Mouse (Mus musculus) ZHBTc4 (cell line): ENCODE measurements around the gene Rin3.
A peak's percentile ranks its signal among the peaks of the same experiment; 100 is the strongest.
"Not testable (repeated sequence)": the region's sequence is repeated elsewhere in the genome, so short reads cannot be mapped to it uniquely, and the experiment has no call there.

Source experiments
- DNase-seq: peaks from one replicate; pipeline ENCODE4 v3.0.0-alpha.2; 2011; ENCODE audit warnings: low read depth, low spot score

Gene Rin3

DNA sequence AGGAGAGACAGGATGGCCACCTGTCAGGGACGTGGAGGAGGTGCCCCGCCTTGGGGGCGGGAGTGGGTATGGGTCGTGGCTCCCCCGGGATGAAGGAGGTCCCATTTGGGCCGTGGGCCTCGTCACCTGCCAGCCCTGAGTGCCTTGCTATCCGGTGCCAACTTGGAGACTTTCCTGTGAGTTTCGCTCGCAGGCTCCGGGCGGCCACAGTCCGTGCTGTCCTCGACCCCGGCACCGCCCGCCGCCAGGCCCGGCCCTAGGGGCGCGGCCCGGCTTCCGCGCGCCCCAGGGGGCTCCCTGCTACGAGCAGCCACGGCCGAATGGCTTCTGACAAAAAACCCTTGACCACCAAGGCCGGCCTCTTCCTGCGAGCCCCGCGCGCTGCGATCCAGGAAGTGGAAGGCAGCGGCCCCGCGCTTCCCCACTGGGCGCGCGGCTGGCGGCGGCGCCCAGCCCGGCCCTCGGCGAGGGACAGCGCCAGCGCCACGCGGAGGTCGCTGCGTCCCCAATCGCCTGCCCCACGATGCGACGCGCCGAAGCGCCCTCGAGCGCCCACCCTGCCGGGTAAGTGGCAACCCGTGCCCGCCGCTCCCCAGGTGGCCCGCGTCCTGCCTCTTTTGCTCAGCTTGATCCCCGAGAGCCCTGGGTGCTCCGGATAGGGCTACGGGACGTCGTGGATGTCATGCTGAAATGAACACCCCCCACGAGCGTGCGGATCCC, at the start of gene Rin3:
Gene Rin3 (plus strand): TSS at position 286 of the 720 bp plus-strand sequence.
- peak; percentile 50 for DNase-seq

DNA sequence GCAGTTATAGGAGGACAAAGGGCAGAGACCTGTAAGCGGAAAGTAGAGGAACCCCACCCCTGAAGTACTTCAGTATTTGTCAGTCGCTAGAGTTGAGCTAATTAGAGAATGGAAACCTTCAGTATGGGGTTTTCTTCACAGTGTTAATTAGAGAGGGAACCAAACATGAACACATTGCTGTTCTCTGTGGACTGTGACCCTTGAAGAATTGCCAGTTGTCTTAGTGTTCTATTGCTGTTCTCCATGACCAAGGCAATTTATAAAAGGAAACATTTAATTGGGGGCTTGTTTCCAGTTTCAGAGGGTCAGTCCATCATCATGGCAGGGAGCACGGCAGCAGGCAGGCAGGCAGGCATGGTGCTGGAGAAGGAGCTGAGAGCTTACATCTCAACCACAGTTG, 47.3 kb upstream of the Rin3 start:
- no peak for DNase-seq

DNA sequence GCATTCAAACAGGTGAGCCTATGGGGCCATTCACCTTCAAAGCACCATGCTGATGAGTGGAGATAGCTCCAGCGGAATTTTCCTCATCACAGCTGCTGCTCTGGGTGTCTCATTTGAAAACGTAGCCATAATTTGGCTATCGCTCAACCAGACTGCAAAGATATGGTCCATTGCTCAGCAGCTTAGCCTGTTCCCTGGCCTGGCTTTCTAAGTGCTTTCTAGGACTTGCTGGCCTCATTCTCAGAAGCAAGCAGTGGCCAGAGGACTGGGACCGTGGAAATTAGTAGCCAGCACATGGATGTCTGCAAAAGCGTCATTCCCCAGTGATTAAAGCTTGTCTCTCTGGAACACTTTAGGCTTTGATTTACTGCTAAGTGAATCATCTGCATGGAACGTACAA, 46.5 kb upstream of the Rin3 start:
- DNase-seq, result no peak

DNA sequence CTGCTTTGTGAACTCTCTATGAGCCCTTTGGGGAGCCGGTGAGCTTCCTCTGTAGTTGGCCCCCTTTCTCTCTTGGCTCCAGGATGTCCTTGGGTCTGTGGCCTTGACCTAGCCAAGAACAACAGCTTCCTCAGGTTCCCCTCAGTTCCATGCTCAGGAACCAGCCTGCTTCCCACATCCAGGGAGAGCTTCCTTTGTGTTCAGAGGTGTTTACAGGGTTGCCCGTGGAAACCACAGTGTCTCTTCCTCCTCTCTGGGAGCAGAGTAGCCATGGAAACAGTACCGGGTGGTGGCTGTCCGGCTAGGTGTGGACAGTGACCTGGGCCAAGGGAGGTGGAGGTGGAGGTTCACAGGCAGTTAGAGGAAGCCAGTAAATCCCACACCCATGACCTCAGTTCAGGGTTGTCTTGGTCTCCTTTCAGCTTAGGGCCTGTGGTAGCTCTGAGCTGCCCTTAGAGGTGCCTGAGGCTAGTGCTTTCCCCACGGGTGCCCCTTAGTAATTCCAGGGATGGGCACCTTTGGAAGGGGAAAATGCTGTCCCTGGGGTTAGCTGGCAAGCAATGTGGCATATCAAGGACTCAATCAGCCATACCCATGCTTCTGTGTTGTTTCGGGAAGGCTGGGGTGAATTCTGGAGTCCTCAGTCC, 40.6 kb upstream of the Rin3 start:
- DNase-seq, result peak; percentile 30

DNA sequence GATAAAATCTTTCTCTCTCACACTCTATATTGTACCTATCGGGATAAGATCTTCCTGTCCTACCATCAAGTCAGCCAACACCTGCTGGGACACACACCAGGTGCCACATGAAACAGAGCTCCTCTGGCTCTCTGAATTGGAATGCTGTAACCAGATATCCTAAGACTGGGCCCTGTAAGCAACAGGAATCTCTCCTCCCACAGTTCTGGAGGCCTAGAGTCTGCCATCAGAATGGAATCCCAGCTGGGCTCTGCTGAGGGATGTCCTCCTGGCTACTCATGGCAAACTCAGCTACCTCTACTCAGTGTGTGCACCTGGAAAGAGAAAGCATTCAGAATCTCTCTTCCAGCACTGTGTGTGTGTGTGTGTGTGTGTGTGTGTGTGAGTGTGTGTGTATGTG, 38.9 kb upstream of the Rin3 start:
- DNase-seq, result peak; percentile 14

DNA sequence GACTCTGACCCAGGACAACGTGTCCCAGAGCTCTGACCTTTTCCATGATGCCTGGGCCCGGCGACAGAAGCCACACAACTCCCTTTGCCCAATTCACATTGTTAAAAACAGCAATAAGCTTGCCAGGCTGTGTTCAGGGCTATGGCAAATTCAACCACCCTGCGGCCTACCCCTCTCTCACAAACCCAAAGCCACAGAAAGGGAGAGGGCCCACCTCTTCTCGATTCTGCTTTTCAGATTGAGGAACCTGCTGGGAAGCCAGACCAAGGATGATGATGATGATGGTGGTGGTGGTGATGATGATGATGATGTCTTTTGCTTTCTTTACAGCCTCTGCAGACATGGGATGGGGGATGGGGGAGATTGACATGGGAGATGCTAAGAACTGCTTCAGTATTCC, 36.6 kb upstream of the Rin3 start:
- DNase-seq, result no peak

DNA sequence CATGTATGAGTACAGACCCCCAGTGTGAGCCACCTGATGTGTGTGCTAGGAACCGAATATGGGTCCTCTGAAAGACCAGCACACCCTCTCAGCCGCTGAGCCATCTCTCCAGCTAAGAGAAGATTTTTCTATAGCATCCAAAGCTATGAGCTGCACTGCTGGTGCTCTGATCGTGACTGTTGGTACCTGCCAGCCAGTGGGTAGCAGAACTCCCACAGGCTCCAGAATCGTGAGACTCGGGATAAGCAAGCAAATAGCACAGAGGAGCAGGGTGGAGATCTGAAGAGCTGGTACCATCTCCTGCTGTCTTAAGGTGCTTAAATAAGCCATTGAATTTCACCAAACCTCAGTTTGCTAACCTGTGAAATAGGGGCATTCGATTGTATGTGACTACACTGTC, 34.7 kb upstream of the Rin3 start:
- no peak for DNase-seq

DNA sequence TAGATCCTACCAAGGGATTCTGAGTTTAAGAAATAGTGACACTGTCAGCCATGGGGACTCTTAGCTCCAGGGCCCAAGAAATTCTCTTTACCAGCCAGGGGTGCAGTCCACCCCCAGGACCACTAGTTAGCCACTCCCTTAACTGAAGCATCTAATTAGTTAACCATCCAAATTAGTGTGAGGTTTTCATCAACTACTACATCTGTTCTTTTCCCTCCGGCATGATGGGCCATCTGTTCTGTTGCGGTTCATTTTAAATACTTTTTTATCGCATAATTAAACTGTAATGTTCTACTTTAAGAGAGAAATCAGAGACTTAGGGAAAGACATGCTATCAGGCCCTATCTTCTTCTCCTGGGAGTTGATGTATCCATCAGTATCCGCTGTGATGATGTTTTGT, 32.5 kb upstream of the Rin3 start:
- DNase-seq, result no peak

DNA sequence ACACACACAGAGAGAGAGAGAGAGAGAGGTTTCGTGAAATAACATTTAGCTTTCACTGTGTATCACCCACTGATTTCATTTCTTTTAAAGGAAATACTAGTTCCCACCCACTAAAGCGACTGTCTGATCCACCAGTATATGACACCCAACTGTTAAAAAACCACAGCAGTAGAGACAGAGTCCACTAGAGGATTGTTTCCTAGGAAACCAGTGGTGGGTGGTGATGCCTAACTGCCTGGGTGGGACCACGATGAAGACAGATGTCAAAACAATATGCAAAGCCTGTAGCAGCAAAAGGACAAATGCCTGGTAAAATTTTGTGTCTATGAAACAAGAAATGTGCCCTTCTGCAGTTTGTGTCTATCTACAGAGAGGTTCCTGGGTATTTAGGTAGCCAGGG, 31.8 kb upstream of the Rin3 start:
- DNase-seq, result no peak

DNA sequence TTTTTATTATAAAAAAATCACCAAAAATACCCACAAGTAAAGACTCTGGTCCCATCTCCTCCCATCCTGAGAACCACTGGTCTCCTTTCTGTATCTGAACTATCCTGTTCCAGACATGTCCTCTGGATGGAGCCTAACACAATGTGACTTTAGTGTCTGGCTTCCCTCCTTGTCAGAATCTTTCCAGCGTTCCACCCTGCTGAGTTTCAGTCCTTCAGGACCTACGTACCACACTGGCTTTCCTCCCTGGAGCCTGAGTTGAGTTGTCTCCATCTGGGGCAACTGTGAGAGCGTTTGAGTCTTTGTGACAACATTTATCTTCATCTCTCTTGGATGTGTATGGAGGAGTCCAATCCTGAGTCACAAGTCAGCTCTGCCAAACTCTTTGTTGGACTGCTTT, 30.9 kb upstream of the Rin3 start:
- DNase-seq, result no peak

DNA sequence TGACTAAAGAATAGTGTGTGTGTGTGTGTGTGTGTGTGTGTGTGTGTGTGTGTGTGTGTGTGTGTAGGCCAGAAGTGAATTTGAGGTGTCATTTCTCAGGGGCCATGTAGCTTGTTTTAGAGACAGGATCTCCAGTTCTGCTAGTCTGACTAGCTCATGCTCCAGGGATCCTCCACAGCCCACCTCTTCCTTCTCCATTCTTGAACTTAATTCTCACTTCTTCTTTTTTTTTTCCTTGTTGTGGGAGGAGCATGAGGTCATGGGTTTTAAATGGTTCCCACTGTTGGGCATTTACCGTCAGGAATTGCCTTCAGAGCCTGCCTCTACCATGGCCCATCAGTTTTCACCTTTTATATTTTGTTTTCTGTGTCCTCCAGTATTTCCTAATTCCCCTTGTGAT, 30.3 kb upstream of the Rin3 start:
- no peak for DNase-seq

DNA sequence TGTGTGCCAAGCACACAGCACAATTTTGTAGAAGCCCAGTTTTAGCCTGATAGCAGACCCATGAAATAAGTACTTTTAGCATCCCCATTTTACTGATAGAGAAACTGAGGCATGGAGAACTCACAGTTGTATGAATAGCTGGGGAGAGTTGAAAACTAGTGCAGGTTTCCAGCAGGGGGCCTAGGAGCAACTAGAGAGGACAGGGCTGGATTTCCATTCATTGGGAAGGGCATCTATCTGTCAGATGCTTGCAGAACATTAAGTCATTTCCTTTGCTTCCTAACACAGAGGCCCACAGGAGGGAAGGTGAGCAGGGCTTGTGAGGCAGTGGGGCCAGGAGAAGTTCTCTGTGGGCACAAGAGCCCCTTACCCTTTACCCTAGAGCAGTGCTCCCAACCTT, 27.8 kb upstream of the Rin3 start:
- no peak for DNase-seq

DNA sequence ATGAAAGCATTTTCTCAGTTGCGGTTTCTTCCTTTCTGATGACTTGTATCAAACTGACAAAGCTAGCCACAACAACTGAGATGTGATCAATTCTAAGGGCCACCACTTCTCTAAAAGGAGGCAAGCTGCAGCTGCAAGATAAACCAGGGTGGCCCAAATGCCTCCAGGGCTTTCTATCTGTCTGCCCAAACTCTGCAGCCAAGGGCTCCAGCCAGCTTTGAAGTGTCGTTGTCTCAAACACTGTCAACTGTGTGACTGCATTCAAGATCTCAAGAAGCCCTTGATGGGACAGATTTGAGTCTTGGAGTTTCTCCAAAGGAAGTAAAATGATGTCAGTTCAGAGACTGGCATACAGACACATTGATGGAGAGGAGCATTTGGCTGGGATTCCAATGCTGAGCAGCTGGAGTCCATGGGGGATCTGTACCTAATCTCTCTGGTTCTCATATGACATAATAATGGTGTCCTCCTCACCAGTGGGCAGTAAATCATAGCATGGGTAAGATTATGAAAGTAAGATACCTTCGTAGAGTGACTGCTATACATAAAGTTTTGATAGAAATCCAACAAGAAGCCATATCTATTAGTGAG, 24.2 kb upstream of the Rin3 start:
- DNase-seq, result no peak

DNA sequence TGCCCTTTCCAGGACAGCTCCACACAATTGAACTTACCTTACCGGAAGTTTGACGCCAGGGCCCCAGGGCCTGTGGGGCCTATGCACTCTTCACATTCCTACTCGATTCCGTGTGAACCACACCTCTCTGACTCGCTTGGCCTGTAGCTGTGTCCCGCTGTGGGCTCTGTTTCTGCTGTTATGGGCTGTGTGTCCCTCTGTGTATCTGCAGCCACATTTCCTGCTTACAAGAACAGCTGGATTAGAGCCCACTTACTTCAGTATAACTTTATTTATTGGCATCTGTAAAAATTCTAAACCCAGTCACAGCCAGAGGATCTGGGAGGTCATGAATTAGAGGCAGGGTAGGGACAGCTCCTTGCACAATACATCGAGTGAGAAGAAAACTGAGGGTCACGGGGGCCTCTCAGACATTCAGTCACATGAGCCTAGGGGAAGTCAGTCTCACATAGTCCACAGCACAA, 20.9 kb upstream of the Rin3 start:
- DNase-seq, result peak; percentile 88

DNA sequence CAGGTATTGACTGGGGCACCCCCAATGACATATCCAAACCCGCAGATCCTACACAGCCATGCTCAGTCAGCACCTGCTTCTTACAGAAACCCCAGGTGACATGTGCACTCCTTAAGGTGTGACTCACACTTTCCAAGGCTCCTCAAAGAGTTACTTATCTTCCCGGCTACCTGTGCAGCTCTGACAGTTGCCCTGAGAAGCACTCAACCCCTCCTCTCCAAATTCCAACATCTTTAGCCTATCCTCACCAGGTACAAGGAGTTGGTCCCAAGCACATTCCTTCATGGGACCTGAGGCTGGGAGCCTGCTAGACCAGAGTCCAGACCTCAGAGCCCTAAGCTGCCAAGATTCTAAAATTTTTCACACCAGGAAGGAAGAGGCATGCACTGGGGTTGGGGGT, 20.0 kb upstream of the Rin3 start:
- no peak for DNase-seq

DNA sequence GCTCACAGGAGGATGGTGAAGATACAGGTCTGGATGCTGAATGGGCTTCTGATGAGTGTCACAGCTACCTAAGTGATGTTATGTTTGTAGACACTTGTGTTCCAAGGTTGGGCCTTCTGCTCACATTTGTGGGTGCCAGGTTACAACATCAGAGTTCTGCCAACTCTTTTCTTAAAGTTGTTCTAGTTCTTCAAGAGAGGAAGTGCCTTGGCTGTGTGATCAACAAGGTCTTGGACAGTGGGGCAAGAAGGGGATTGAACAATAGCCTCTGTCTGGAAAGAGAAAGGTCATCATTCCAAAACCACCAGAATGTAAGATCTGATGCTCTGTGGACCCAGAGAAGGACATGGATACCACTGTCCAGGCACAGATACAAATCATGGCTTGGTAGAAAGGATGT, 19.6 kb upstream of the Rin3 start:
- DNase-seq, result no peak

DNA sequence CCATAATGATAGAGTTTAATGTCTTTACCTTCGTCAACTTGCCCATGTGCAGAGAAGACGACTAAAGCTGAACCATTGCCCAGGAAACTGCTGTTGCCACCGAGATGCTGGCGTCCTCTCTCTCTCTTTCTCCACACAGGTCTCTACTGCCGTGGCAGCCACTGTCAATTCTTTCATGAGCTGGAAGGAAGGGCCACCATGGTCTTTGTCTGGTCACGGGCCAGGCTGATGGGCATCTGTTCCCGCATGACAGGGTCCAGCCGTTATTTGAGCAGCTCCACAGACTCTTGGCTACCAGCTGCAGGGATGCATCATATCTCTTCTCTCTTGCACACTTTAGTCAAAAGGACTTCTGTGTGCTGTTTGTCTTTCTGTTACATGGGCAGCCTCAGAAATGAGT, 16.4 kb upstream of the Rin3 start:
- DNase-seq, result no peak

DNA sequence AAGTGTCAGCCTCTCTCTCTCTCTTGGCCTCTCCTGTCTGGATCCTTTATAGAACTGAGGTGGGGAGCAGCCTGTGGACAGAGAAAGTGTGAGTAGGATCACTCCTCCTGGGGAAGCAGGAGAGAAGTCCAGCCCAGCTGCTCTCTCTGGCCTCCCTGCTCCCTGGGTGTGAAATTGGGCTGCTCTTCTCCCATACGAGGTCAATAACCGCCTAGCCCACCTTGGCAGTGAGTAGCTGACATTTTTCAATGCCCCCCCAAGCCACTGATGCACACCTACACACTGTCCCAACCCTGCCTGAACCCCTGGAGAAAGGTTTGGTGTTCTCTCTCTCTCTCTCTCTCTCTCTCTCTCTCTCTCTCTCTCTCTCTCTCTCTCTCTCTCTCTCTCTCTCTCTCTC, 13.7 kb upstream of the Rin3 start:
- no peak for DNase-seq

DNA sequence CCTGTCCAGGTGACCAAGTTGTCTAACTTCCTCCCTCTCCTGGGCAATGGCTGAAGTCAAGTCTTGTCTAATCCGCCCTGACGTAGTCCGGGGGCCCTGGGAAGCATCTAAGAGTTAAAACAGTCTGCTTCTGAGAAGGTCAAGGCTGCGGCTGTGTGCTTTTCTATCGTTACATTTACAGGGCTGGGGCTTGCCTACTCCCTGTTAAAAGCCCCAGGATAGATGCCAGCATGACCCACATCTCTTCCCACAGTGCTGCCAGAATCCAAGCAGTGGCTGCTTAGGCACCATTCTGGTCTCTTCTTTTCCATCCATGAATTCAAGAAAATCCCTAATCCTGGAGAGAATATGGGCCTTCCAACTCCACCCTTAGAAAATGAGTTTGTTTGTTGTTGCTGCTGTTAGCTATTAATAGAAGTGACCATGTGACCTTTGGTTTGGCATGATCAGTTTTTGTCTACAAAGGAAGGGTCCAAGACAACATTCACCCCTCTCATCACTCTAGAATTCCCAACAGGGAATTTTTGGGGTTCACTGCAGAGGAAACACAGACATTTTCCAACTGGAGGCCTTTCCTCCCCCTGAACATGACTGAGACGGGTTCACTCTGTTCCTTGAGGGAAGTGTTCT, 12.0 kb upstream of the Rin3 start:
- no peak for DNase-seq

DNA sequence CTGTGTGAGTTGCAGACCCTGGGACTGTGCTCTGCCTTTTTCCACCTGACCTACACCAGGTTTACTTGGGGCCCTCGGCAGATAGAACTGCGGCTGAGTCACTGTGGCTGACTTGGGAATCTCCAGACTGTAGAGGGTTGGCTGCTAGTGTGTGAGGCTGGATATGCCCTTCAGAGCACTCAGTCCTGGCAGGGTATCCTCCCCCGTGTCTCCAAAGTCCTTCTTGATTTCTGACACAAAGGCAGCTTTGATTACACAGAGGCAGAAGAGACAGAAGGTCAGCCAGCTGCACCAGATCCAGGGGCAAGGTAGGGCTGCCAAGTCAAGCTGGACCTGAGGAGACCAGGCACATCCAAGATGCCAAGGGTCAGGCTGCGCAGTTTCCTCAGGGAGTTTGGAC, 11.4 kb upstream of the Rin3 start:
- no peak for DNase-seq

DNA sequence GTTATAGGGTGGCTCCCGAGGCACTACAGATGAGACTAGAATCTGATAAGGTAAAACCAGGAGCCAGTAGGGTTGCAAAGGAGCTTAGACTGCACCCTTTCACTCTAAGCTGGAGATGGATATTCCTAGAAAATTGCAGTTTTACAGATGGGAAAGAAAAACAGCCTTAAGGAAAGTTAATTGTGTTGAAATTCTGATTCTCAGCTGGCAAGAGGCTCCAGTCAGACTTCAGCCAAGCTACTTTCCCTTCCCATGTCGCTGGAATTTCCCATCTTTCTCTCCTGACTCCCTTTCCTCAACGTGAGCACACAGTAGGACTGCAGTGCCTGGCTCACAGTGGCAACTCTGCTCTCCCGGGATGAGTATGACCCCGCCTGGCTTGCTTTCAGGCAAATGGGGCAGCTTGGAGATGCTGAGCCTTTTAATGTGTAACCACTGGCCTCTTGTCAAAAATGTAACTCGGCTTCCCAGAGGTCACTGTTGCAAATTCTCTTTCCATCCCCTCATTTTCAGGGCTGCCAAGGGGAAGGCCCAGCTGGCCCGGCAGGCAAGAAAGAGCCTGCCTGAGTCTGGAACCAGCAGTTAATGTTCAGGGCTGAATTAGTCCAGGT, 6.9 kb upstream of the Rin3 start:
- DNase-seq, result no peak

DNA sequence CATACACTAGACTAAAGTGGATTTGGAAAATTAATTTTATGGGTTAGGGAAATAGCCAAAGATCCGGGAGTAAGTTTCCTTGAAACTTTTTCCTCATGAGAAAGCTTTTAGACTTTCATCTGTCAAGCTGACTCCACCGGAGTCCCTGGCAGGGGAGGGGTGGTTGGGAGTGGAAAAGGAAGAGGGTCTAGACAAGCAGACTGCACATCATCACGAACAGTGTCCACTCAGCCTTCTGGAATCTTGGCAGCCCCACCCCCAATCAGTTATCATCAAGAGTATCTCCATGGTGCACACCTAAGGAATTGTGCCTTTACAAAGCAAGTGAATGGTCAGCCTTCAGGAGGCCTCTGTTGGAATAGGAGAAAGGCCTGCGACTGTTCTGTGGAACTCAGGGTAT, 2.6 kb upstream of the Rin3 start:
- DNase-seq, result not testable (repeated sequence)
